Mouse (Mus musculus) MEL (cell line): ENCODE data around the gene Olfr592.

ENCODE experiments used
- CTCF ChIP-seq, 3 experiments: IDR thresholded peaks in 2 of 3; conservative IDR thresholded peaks in 1 of 3; 2 replicates each; pipeline ENCODE4 v1.5.1; 2011 to 2012; ENCODE audit warnings: low read length in 3 of 3, low read depth in 2 of 3, mild to moderate bottlenecking in 2 of 3, improper control_type of control experiment in 1 of 3, inconsistent platforms in 1 of 3, mixed read lengths in 1 of 3, moderate library complexity in 1 of 3; ENCODE audit not compliant: control insufficient read depth in 1 of 3, insufficient read depth in 1 of 3, poor library complexity in 1 of 3, severe bottlenecking in 1 of 3
- MEF2A ChIP-seq: IDR thresholded peaks from 2 replicates; pipeline ENCODE4 v1.6.1; 2014; ENCODE audit warnings: low read depth, mild to moderate bottlenecking, inconsistent platforms, low read length, improper control_type of control experiment; ENCODE audit not compliant: poor library complexity, insufficient replicate concordance, severe bottlenecking; ENCODE audit errors: extremely low read depth
- POLR2AphosphoS5 ChIP-seq: IDR thresholded peaks from 2 replicates; pipeline ENCODE4 v1.6.1; 2012; ENCODE audit warnings: low read depth, borderline replicate concordance, mild to moderate bottlenecking, inconsistent platforms, low read length, moderate library complexity, mixed read lengths

GRCm38 (mm10) chr7:103178240-103178639, 6.4 kb upstream of the Olfr592 start, which contains the start of gene Olfr591:
- TF ChIP-seq CTCF (IDR thresholded peaks at IDR 0.05 in 2 of 3, conservative IDR thresholded peaks at IDR 0.05 in 1 of 3; ENCODE audit: control insufficient read depth in 1 of 3, insufficient read depth in 1 of 3, low read depth in 2 of 3, low read length in 3 of 3, poor library complexity in 1 of 3, severe bottlenecking in 1 of 3) = no peak
- no peak for TF ChIP-seq MEF2A
- TF ChIP-seq POLR2AphosphoS5 = no peak
